Mouse (Mus musculus) megakaryocyte, embryonic 14.5 days (primary cell): Measurements from ENCODE around the gene Fam102b. TPM values are rescaled to one million over a fixed set of nuclear protein-coding genes. Genes with fewer than 3 reads are reported as not detected.

ENCODE experiments used
- H3K27me3 ChIP-seq: replicated peaks from 2 replicates; pipeline ENCODE3; 2012; ENCODE audit warnings: inconsistent platforms
- H3K36me3 ChIP-seq: replicated peaks from 2 replicates; pipeline ENCODE3; 2012; ENCODE audit warnings: low read length, inconsistent platforms, mixed read lengths
- H3K4me1 ChIP-seq: 2 replicates; pipeline ENCODE4 v1.6.1; 2012; ENCODE audit warnings: inconsistent platforms
- H3K4me3 ChIP-seq: replicated peaks from 2 replicates; pipeline ENCODE3; 2012; ENCODE audit warnings: moderate library complexity, mild to moderate bottlenecking, inconsistent platforms
- H3K9me3 ChIP-seq: 2 replicates; pipeline ENCODE4 v1.6.1; 2012; ENCODE audit warnings: inconsistent platforms
- FLI1 ChIP-seq: IDR thresholded peaks from 2 replicates; pipeline ENCODE4 v1.6.1; 2012; ENCODE audit warnings: low read length, inconsistent platforms, mixed read lengths
- GATA1 ChIP-seq: IDR thresholded peaks from 3 replicates; pipeline ENCODE4 v1.6.1; 2012; ENCODE audit warnings: mixed read lengths, low read length, inconsistent platforms, borderline replicate concordance
- polyA plus RNA-seq: library from polyadenylated mRNA; stranded (reverse); fragments of >175 nt; gene quantifications from 2 replicates; pipeline ENCODE4 v1.2.3, GENCODE M21; 2012; ENCODE audit warnings: low replicate concordance; ENCODE audit not compliant: insufficient read depth

The Fam102b gene
- polyA plus RNA-seq, 1 experiment: 0.58 TPM

DNA sequence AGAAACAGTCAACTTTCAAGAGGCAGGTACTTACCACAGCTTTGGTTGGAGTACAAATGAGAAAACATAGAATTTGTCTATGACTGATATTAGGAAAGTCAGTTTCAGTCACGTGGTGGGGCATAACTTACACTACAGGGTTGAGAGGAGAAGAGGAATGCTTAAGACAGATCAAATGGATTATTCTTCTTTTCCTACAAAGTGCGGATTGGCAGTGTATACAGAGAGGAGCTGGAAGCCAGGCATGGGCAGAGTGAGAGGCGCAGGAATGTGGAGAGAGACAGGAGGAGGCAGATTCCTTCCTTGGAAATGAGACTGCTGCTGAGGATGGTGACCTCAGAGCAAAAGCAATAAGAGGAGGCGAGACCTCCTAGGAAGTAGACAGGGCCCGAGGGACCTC, 9.1 kb downstream of the Fam102b start:
- Histone ChIP-seq H3K9me3 (no peaks in the 10 kb centered on the region), H3K36me3 (peaks cover 5% of the 10 kb centered on the region), H3K4me1 (peaks cover 30% of the 10 kb centered on the region), H3K27me3 (no peaks in the 10 kb centered on the region), H3K4me3 (no peak overlapping the region)
- TF ChIP-seq FLI1: no peak
- no peak for TF ChIP-seq GATA1

GRCm38 (mm10) chr3:109012595-109012994, 14.8 kb downstream of the Fam102b start:
- peaks cover 53% of the 10 kb centered on the region for H3K4me1 ChIP-seq
- no peaks in the 10 kb centered on the region for H3K36me3 ChIP-seq
- no peak overlapping the region for H3K4me3 ChIP-seq
- H3K27me3 ChIP-seq: no peaks in the 10 kb centered on the region
- no peak for TF ChIP-seq FLI1
- no peak for TF ChIP-seq GATA1
- H3K9me3 ChIP-seq: no peaks in the 10 kb centered on the region

DNA sequence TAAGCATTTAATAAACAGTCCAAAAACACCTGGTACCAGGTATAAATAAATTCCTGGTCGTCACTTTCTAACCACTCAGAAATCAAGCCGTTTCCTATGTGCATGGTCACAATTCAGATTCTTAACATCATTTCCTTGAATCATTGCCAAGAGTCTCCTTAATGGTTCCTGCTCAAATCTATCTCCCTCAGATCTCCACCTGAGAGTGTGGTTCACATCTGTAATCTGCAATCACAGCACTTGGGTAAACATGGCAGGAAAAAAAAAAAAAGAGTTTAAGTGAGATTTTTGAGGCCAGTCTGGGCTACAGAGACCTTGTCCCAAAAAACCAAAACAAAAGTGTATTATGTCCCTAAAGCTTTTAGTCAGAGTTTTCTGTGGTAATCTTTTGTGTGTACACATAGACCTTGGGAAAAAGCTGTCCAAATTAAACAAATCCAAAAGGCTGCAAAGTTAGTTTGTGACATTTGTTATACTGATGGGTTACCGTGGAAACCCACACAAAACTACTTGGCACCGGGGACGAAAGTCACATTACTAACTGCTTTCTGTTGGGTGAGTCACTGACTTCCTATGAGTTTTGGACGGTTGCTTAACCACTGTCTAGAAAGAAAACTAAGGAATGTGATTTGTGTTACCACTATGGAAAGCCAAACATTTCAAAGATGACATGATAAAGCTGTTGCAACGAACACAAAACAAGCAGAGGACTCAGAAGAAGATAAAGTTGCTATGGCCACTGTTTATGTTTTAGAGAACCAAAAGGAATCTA, 16.7 kb downstream of the Fam102b start:
- peaks cover 59% of the 10 kb centered on the region for H3K4me1 ChIP-seq
- H3K9me3 ChIP-seq: no peaks in the 10 kb centered on the region
- TF ChIP-seq GATA1 (no peak), FLI1 (no peak)
- peaks cover 3% of the 10 kb centered on the region for H3K36me3 ChIP-seq
- no peaks in the 10 kb centered on the region for H3K27me3 ChIP-seq
- H3K4me3 ChIP-seq: no peak overlapping the region

DNA sequence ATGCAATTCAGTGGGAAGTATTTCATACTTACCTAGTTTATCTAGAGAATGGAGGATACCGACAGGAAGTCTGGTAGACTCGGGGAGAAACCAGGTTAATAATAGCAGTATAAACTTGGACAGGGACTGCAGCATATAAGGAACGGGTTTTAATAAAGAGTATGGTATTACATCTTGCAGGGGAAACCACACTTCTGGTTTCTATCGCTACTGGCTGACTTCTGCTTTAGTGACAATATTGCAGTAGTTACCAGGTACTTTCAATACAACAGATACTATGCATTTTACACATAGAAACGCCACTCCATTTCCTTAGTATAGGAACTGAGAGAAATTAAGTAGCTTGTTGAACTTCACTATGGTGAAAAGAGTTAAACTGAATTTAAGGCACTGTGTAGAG, 19.2 kb downstream of the Fam102b start:
- H3K4me1 ChIP-seq: peaks cover 64% of the 10 kb centered on the region
- no peaks in the 10 kb centered on the region for H3K27me3 ChIP-seq
- no peaks in the 10 kb centered on the region for H3K9me3 ChIP-seq
- no peak overlapping the region for H3K4me3 ChIP-seq
- peaks cover 7% of the 10 kb centered on the region for H3K36me3 ChIP-seq
- TF ChIP-seq FLI1: no peak
- no peak for TF ChIP-seq GATA1

DNA sequence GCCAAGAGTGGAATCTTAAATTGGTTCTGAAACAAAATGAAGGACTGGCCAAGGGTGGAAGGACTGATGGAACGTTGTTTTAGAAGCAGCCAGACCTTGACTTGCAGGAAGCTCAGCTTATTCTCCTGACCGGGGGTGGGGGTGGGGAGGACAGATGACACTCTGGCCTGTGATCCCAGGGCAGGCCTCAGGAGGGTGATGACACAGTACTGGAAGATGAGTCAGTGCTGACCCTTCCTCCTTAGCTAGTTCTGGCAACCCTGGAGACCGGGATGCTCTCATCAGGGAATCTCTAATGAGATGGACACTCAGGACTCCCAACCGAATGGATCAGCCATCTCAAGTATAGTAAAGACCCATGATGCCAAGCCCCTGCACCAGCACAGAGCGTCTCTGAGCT, 21.6 kb downstream of the Fam102b start:
- H3K4me1 ChIP-seq: peaks cover 50% of the 10 kb centered on the region
- H3K9me3 ChIP-seq: no peaks in the 10 kb centered on the region
- peaks cover 29% of the 10 kb centered on the region for H3K36me3 ChIP-seq
- H3K27me3 ChIP-seq: no peaks in the 10 kb centered on the region
- H3K4me3 ChIP-seq: no peak overlapping the region
- TF ChIP-seq GATA1: no peak
- TF ChIP-seq FLI1: no peak

- peaks cover 35% of the 10 kb centered on the region for H3K36me3 ChIP-seq
- peaks cover 43% of the 10 kb centered on the region for H3K4me1 ChIP-seq
Measured at GRCm38 (mm10) chr3:108999173-108999572, 28.2 kb downstream of the Fam102b start.

DNA sequence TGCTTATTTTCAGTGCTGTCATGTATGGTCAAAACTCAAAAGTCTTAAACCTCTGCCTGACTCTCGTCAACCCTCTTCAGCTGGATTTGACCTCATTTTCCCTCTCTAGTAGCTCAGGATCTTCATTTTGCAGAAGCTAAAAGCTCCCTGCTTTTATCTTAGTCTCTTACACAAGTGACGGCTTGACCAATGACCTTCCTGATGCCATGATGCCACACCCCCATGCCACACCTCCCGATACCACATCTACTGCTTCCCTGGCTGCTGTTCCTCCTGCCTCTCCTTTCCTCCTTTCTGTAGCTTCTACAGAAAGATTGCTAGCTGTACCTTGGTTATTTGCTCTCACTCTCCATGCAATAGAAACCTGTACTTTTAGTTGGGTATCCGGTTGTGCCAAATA, 29.6 kb downstream of the Fam102b start:
- Histone ChIP-seq H3K4me1 (peaks cover 58% of the 10 kb centered on the region), H3K9me3 (no peaks in the 10 kb centered on the region), H3K27me3 (no peaks in the 10 kb centered on the region), H3K36me3 (peaks cover 41% of the 10 kb centered on the region), H3K4me3 (peak overlapping the region; percentile 89)
- TF ChIP-seq GATA1 (no peak), FLI1 (no peak)

More at GRCm38 (mm10) chr3:108999173-108999572, 28.2 kb downstream of the Fam102b start:
- Histone ChIP-seq H3K9me3 (no peaks in the 10 kb centered on the region), H3K4me3 (no peak overlapping the region), H3K27me3 (no peaks in the 10 kb centered on the region)
- TF ChIP-seq FLI1: no peak
- TF ChIP-seq GATA1: no peak

- Histone ChIP-seq H3K4me1 (peaks cover 62% of the 10 kb centered on the region), H3K27me3 (no peaks in the 10 kb centered on the region), H3K4me3 (peak overlapping the region; percentile 89), H3K36me3 (peaks cover 41% of the 10 kb centered on the region), H3K9me3 (no peaks in the 10 kb centered on the region)
- peak; percentile 37; the same call in 1 of the 3 replicates for TF ChIP-seq GATA1
- no peak for TF ChIP-seq FLI1
Measured at GRCm38 (mm10) chr3:108997284-108997683, 30.1 kb downstream of the Fam102b start.

- Histone ChIP-seq H3K27me3 (no peaks in the 10 kb centered on the region), H3K9me3 (no peaks in the 10 kb centered on the region), H3K36me3 (peaks cover 43% of the 10 kb centered on the region), H3K4me3 (peak overlapping the region; percentile 69), H3K4me1 (peaks cover 71% of the 10 kb centered on the region)
- TF ChIP-seq FLI1 (no peak), GATA1 (no peak)
Measured at GRCm38 (mm10) chr3:108995379-108995778, 32.0 kb downstream of the Fam102b start.

GRCm38 (mm10) chr3:108994477-108994876, 32.9 kb downstream of the Fam102b start:
- Histone ChIP-seq H3K4me1 (peaks cover 80% of the 10 kb centered on the region), H3K27me3 (no peaks in the 10 kb centered on the region), H3K9me3 (no peaks in the 10 kb centered on the region), H3K36me3 (peaks cover 48% of the 10 kb centered on the region), H3K4me3 (no peak overlapping the region)
- TF ChIP-seq FLI1: no peak
- TF ChIP-seq GATA1: no peak
